Mouse (Mus musculus): Measurements from ENCODE around the gene Gnat2. TPM values are rescaled to one million over a fixed set of nuclear protein-coding genes. Genes with fewer than 3 reads are reported as not detected.

Gnat2 gene
- total and polyA plus RNA-seq, 2 experiments from 2014 or later, result 0.10 to 0.27 TPM

DNA sequence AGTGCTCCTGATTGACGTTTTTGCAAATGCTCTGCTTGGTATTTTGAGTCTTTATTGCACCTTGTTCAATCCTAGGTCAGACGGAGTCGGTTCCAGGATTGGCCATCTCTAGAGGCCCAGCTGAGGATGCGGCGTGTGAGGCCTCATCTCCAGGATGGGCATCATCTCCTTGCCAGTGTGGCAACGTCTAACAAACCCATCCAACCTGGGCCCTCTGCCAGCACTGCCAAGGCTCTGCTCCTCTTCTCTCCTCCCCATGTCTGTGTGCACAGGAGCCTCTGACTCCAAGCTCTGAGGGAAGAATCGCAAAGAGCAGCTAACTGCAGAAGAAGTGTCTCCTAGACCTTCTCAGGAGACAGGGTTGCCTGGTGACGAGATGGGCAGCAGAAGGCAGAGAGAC is 29.9 kb upstream of the Gnat2 start:
- no peak for TF ChIP-seq CTCF (IDR thresholded peaks at IDR 0.05; ENCODE audit: low read depth)
- Histone ChIP-seq H3K27ac (ENCODE audit: low read depth, low read length) (no peak overlapping the region), H3K9me3 (ENCODE audit: low read length) (no peaks in the 10 kb centered on the region), H3K4me1 (ENCODE audit: insufficient read depth) (no peaks in the 10 kb centered on the region), H3K27me3 (ENCODE audit: insufficient read depth, low read length) (no peaks in the 10 kb centered on the region), H3K4me2 (ENCODE audit: low read depth) (no peak overlapping the region), H3K9ac (no peak overlapping the region), H3K4me3 (ENCODE audit: low read depth, low read length) (no peak overlapping the region), H3K36me3 (ENCODE audit: insufficient read depth) (no peaks in the 10 kb centered on the region)
- DNase-seq, result no peak
- ATAC-seq, result no peak
- 70% methylated on average over 8 of the region's 8 CpGs for WGBS

DNA sequence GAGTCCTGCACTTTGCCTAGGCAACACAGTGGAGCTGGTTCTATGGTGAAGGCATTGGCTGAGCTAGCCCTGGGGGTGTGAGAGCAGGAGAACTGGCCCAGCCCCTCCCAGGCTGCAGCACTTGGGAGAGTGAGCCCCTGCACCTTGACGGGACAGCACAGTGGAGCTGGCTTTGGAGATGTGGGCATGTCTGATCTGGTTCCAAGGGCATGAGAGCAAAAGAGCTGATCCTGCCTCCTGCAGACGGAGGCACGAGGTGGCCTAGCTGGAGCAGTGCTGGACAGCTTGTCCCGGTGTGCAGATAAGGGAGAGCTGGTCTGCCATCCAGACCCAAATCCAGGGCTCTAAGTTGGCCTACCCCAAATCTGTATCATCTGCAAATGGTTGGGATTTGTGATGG is 27.9 kb upstream of the Gnat2 start:
- no peak for ATAC-seq
- no peaks in the 10 kb centered on the region for H3K9me3 ChIP-seq (ENCODE audit: low read length)
- TF ChIP-seq CTCF (IDR thresholded peaks at IDR 0.05; ENCODE audit: low read depth), result no peak
- no peaks in the 10 kb centered on the region for H3K27me3 ChIP-seq (ENCODE audit: insufficient read depth, low read length)
- no peaks in the 10 kb centered on the region for H3K4me1 ChIP-seq (ENCODE audit: insufficient read depth)
- no peak overlapping the region for H3K27ac ChIP-seq (ENCODE audit: low read depth, low read length)
- DNase-seq, result no peak
- no peaks in the 10 kb centered on the region for H3K36me3 ChIP-seq (ENCODE audit: insufficient read depth)
- H3K4me2 ChIP-seq (ENCODE audit: low read depth), result no peak overlapping the region
- WGBS, result 74% methylated on average over 4 of the region's 4 CpGs
- H3K4me3 ChIP-seq (ENCODE audit: low read depth, low read length), result no peak overlapping the region
- no peak overlapping the region for H3K9ac ChIP-seq

DNA sequence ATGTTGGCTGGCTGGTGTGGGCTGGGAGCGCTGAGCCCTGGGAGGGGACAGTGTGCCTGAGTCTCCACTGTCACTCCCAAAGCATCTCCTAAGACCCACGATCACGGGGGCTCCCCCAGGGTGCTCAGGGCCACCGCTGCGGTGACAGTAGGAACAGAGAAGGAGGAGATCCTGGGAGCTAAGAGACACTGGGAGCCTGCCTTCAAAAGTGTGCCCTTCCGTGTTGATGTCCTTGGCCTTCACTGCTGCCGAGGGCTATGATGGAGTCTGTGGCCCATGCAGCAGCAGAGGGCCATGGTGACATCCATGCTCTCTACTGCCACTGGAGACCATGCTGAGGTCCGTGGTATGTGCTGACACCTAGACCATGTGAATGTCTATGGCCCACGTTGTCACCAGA is 27.0 kb upstream of the Gnat2 start:
- no peak for ATAC-seq
- Histone ChIP-seq H3K9me3 (ENCODE audit: low read length) (no peaks in the 10 kb centered on the region), H3K4me2 (ENCODE audit: low read depth) (no peak overlapping the region), H3K4me1 (ENCODE audit: insufficient read depth) (no peaks in the 10 kb centered on the region), H3K27ac (ENCODE audit: low read depth, low read length) (no peak overlapping the region), H3K9ac (no peak overlapping the region), H3K36me3 (ENCODE audit: insufficient read depth) (no peaks in the 10 kb centered on the region), H3K27me3 (ENCODE audit: insufficient read depth, low read length) (no peaks in the 10 kb centered on the region), H3K4me3 (ENCODE audit: low read depth, low read length) (no peak overlapping the region)
- no peak for DNase-seq
- TF ChIP-seq CTCF (IDR thresholded peaks at IDR 0.05; ENCODE audit: low read depth), result no peak
- WGBS, result 82% methylated on average over 9 of the region's 9 CpGs

DNA sequence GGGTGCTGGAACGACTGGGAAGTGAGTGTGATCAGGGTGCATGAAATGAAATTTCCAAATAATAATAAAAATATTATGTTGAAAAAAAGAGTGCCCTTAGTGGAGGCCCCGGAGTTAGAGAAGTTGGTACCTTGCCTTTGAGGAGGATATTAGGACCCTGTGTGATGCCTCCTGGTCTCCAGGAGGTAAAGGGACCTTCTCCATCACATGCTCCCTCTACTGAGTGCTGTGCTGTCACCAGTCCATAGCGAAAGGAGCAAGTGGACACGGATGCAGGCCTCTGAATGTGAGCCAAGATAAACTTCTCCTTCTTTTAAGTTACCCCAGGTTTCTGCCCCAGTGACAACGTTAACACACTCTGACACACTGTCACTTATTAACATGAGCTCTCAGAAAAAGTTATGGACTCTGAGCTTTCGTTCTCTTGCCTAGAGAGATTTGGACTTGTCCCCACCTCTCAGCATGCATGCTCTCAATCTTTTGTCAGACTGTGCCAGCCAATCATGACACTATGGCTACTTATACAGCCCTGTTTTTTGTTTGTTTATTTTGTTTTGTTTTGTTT is 25.1 kb upstream of the Gnat2 start:
- no peak for ATAC-seq
- 69% methylated on average over 6 of the region's 6 CpGs for WGBS
- no peaks in the 10 kb centered on the region for H3K4me1 ChIP-seq (ENCODE audit: insufficient read depth)

DNA sequence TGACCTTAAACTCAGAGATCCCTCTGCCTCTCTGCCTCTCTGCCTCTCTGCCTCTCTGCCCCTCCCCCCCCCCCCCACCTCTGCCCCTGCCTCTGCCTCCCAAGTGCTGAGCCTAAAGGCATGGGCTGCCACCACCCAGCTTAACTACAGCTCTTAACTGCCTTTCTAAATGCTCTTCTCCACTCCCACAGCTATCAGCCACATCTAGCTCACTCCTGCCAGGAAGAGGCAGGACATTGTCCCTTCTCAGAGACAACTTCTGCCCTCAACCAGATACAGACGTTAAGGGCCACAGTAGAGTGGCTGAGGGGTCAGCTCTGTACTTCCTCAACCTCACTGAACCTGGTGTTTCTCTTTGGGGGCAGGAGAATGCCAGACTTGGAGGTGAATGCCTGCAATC is 23.8 kb upstream of the Gnat2 start:
- Histone ChIP-seq H3K4me3 (ENCODE audit: low read depth, low read length) (no peak overlapping the region), H3K4me2 (ENCODE audit: low read depth) (no peak overlapping the region), H3K9me3 (ENCODE audit: low read length) (no peaks in the 10 kb centered on the region), H3K27ac (ENCODE audit: low read depth, low read length) (no peak overlapping the region), H3K36me3 (ENCODE audit: insufficient read depth) (no peaks in the 10 kb centered on the region; the same call in 1 of the 2 replicates), H3K27me3 (ENCODE audit: insufficient read depth, low read length) (no peaks in the 10 kb centered on the region), H3K4me1 (ENCODE audit: insufficient read depth) (no peaks in the 10 kb centered on the region), H3K9ac (no peak overlapping the region)
- no peak for ATAC-seq
- TF ChIP-seq CTCF (IDR thresholded peaks at IDR 0.05; ENCODE audit: low read depth), result no peak
- DNase-seq, result no peak
- WGBS, result 46% methylated on average over 1 of the region's 1 CpGs

More for the DNA sequence above, 25.1 kb upstream of the Gnat2 start:
- H3K4me3 ChIP-seq (ENCODE audit: low read depth, low read length), result no peak overlapping the region
- no peak for TF ChIP-seq CTCF (IDR thresholded peaks at IDR 0.05; ENCODE audit: low read depth)
- H3K36me3 ChIP-seq (ENCODE audit: insufficient read depth), result no peaks in the 10 kb centered on the region; the same call in 1 of the 2 replicates
- no peak overlapping the region for H3K9ac ChIP-seq
- H3K9me3 ChIP-seq (ENCODE audit: low read length), result no peaks in the 10 kb centered on the region
- H3K27ac ChIP-seq (ENCODE audit: low read depth, low read length), result no peak overlapping the region
- no peak for DNase-seq
- H3K27me3 ChIP-seq (ENCODE audit: insufficient read depth, low read length), result no peaks in the 10 kb centered on the region
- no peak overlapping the region for H3K4me2 ChIP-seq (ENCODE audit: low read depth)

DNA sequence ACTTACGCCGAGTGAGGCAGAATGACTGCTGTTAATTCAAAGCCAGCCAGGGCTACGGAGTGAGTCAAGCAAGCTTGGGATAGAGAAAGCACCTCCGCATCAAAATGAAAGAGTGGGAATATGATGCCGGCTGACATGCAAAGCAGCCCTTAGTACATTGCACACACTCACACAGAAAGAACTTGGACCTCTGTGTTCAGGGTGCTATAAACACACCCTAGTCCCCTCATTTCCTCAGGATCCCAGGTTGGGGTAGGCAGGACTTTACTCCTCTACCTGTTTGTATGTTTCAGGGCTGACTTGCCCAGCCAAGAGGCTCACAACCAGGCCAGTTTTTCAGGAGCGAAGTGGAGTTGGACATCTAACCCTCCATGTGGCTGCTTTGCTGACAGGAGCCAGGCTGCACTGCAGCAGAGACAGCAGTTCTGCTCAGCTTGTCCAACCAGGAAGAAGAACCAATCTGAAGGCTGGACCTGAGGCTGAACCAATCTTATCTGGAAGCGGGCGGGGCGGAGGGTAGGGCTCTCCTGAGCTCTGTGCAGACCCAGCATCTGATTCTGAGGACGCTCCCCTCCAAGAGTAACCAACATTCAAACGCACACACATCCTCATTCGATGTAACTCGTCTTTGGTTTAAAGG is 23.2 kb upstream of the Gnat2 start:
- DNase-seq (no peak), ATAC-seq (no peak)
- no peak for TF ChIP-seq CTCF (IDR thresholded peaks at IDR 0.05; ENCODE audit: low read depth)
- H3K4me1 ChIP-seq (ENCODE audit: insufficient read depth), result no peaks in the 10 kb centered on the region
- no peak overlapping the region for H3K4me3 ChIP-seq (ENCODE audit: low read depth, low read length)
- no peaks in the 10 kb centered on the region; the same call in 1 of the 2 replicates for H3K36me3 ChIP-seq (ENCODE audit: insufficient read depth)
- no peaks in the 10 kb centered on the region for H3K9me3 ChIP-seq (ENCODE audit: low read length)
- no peak overlapping the region for H3K27ac ChIP-seq (ENCODE audit: low read depth, low read length)
- no peak overlapping the region for H3K4me2 ChIP-seq (ENCODE audit: low read depth)
- no peaks in the 10 kb centered on the region for H3K27me3 ChIP-seq (ENCODE audit: insufficient read depth, low read length)
- 82% methylated on average over 13 of the region's 13 CpGs for WGBS
- no peak overlapping the region for H3K9ac ChIP-seq

Measured in forebrain, postnatal 0 days (tissue).